Mouse (Mus musculus): ENCODE results near the gene Amt. TPM values are rescaled to one million over a fixed set of nuclear protein-coding genes. Genes with fewer than 3 reads are reported as not detected.
"Not testable (repeated sequence)": the region's sequence is repeated elsewhere in the genome, so short reads cannot be mapped to it uniquely, and the experiment has no call there.

Gene Amt
- 10 to 100 TPM; 29.5 to 34.0 TPM for total RNA-seq (2021)

DNA sequence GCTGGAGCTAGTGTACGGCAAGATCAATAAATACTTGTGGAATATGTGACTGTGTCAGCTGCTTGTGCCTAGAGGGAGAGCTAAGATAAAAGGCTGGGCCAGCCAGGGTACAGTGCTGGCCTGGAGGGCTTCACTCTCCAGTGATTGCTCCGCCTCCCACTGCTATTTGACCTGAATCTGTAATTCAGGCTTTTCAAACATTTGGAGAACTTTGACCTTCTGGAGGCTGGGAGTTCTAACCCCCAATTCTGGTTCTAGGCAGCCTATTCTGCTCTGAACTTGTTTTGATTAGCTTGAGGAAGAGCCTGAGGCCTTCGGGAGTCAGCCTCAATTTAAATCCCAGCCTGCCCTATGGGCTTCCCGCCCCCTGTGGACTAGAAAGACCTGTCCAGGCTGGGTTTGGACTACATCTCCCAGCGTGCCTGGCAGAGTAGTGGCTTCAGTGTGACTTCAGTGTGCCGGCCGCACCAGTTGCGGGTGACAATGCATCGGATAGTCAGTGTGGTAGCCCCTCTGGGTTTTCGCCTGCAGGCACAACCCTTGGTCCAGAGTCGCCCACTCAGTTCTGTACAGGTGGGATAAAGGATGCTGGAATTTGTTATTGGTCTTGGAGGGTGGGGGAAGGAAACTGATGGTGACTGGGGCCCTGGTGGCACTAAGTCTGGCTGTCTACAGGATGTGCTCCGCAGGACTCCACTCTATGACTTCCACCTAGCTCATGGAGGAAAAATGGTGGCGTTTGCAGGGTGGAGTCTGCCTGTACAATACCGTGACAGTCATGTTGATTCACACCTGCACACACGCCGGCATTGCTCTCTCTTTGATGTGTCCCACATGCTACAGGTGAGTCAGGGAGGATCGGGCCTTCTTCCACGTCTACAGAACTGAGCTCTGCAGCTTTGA, at the start of gene Amt:
Amt (plus strand) TSS at position 401 of the 903 bp plus-strand sequence.
- intact Hi-C loops (cut with DNase I): no loop called here
- peak in 1 of 2 experiments; percentile 29 for DNase-seq (ENCODE audit: low spot score in 2 of 2)

DNA sequence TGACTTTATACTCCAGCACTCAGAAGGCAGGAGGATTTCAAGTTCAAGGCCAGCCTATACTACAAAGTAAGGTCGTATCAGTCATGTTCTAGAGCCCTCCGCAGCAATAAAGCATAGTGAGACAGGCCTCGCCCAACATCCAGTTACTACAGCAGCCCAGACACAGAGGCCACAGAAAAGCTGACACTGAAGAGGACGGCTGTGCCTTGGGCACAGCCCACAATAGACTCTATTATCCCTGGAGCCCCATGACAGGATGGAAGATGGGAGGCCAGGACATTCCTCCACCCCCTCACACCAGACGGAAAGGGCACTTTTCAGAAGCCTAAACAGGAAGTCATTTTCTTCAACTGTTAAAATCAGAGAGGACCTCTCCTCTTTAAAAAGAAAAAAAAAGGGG, 47.7 kb upstream of the Amt start:
- DNase-seq (ENCODE audit: low spot score in 2 of 2): no peak
- intact Hi-C loops (cut with DNase I): no loop called here

DNA sequence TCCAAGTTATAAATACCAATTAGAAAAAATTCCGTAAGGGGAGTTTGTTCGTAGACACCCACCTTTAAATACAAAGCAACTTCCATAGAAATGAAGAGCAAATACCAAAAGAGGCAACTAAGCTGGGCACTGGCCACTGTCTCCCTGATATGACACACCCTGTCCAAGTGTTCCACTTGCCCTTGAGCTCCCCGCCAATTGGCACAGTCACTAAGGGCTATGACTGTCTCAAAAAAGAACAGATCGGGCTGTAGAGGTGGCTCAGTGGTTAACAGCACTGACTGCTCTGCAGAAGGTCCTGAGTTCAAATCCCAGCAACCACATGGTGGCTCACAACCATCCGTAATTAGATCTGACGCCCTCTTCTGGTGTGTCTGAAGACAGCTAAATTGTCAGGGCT, 44.8 kb upstream of the Amt start:
- intact Hi-C loops (cut with DNase I): no loop called here
- no peak for DNase-seq (ENCODE audit: low spot score in 2 of 2)

DNA sequence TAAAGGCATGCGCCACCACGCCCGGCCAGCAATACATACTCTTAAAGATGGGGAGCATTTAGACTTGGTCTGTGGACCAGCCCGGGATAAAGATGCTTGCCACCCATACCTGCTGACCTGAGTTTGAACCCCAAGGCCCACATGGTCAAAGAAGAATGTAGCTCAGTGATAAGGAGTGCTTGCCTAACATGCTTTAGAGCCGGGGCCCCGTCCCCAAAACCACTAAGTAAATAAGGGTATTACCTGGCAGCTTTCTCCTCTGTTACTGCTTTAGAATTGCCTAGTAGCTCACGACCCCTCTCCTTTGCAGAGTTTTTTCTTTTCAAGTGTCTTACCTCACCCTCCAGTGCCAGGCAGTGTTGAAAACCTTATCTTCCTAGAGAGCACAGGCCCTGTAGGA, 43.9 kb upstream of the Amt start:
- DNase-seq (ENCODE audit: low spot score in 2 of 2): no peak
- intact Hi-C loops (cut with DNase I): no loop called here

DNA sequence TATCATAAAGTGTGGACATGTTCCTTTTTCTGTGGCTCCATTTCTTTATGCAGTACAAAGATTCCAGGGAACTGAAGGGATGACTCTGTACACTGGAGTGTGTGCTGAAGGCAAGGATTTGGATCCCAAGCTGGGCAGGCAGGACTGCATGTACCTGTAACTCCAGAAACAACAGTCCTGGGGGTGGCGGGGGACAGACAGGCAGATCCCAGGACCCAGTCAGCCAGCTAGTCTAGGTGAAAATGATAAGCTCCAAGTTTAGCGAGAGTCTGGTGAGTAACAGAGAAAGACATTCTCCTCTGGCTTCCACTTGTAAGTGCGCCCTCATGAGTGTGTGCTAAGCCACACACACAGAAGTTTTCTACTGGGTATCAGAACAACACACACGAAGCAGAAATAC, 36.1 kb upstream of the Amt start:
- DNase-seq (ENCODE audit: low spot score in 2 of 2): no peak
- intact Hi-C loops (cut with DNase I): loop anchor here (5.0 kb wide), 1 partner anchor 58 kb away; no protein-coding TSS in a partner anchor

DNA sequence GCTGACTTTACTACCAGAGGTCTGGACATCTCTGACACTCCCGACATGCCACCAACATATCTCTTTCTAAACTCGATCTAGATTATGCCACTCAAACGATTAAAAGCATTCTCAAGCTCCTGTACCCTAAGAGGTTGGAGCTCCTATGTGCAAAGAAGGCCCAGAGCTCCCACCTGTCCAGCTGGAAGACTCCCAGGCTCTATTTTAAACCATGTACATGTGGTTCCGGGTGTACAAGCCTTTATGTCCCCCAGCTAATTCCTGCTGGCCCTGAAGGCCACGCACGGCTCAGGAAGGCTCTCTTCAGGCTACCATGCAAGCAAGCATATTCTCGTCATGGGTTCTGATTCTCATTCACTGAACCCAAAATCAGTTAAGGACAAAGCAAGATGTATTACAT, 34.8 kb upstream of the Amt start:
- intact Hi-C loops (cut with DNase I): loop anchor here (5.0 kb wide), 1 partner anchor 60 kb away; no protein-coding TSS in a partner anchor
- no peak for DNase-seq (ENCODE audit: low spot score in 2 of 2)

- no peak for DNase-seq (ENCODE audit: low spot score in 2 of 2)
- intact Hi-C loops (cut with DNase I): loop anchor here (5.0 kb wide), 1 partner anchor 60 kb away; no protein-coding TSS in a partner anchor
Observed at GRCm38 (mm10) chr9:108262494-108263049, 34.1 kb upstream of the Amt start.

DNA sequence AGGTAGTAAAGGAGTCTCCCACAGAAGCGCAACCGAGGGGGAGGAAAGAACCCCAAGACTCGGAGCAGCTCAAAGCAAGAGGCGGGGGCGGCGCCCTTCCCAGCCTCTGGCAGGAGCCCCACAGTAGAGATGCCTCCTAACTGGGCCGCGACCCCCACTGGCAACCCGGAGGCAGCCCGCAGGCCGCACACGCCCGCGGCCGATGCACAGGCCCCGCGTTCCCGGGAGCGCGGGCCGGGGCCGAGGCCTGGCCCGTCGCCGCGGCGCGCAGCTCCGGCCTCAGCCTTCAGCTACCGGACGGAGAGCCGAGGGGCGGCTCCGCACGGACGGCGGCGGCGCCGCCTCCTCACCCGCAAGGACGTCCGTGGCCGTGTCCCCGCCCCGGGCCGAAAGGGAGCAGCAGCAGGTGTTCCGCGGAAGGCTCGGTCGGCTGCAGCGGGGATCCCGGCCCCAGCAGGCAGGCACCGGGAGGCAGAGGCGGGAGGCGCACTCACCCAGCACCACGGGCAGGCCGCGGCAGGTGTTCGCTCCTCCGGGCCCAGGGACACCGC, 33.4 kb upstream of the Amt start:
- peak in 1 of 2 experiments; percentile 27 for DNase-seq (ENCODE audit: low spot score in 2 of 2)
- intact Hi-C loops (cut with DNase I): loop anchor here (5.0 kb wide), 1 partner anchor 61 kb away; no protein-coding TSS in a partner anchor

- peak; percentile 96 to 98 for DNase-seq (ENCODE audit: low spot score in 2 of 2)
- intact Hi-C loops (cut with DNase I): loop anchor here (5.0 kb wide), 1 partner anchor 61 kb away; no protein-coding TSS in a partner anchor
Observed at GRCm38 (mm10) chr9:108263690-108264190, 32.9 kb upstream of the Amt start, which contains the start of gene Dag1. Gene Dag1 (minus strand): TSS chr9:108263958.

- no peak for DNase-seq (ENCODE audit: low spot score in 2 of 2)
- intact Hi-C loops (cut with DNase I): loop anchor here (5.0 kb wide), 1 partner anchor 62 kb away; no protein-coding TSS in a partner anchor
Observed at GRCm38 (mm10) chr9:108264191-108264921, 32.3 kb upstream of the Amt start.

DNA sequence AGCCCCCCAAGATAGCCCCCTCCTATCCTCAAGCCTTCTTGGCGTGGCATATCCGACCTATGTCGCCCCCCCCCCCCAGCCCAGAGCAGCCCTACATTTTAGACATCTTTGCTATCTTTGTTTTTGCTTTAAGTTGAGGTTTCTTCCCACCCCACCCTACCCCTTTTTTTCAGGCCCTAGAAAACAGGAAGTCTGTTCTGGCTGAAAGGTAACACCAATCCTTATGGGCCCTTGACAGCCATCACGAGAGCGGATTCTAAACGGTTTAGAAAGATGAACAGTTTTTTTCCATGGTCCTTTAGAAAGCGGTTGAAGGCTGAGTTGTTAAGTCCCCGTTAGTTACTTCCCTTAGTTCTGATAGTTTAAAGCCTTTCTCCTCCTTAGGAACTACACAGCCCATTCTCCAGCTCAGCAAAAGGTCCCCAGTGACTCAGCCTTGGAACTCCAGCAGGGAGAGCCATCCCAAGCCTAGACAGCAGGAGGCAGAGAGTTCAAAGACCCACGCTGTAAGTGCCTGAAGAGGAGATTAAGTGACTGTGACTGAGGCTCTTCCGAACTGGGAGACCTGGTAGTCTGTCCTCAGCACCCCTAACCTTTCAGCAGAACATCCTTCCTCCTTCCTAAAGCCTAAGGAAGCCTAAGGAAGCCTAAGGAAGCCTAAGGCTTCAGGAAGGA, 30.3 kb upstream of the Amt start:
- no peak for DNase-seq (ENCODE audit: low spot score in 2 of 2)

DNA sequence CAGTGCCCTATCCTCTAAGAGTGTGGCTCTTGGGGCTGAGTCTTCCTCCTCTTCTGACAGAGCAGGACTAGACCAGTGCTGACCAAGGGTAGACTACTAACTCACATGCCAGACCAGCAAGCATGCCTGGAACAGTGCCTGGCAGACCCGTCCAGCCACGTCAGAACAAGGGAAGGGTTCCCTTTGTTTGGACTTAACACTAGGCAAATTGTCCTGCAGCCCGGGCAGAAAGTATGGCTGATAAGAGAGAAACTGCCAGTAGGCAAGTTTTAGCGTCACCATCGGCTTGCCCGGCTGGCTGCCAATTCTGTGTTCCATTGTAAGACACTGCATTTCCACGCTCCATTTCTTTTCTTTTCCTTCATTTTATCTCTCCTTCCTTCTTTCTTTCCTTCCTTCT, 29.0 kb upstream of the Amt start:
- no peak for DNase-seq (ENCODE audit: low spot score in 2 of 2)
- intact Hi-C loops (cut with DNase I): no loop called here

More for the DNA sequence above, 30.3 kb upstream of the Amt start:
- intact Hi-C loops (cut with DNase I): no loop called here

GRCm38 (mm10) chr9:108268701-108269100, 28.0 kb upstream of the Amt start:
- DNase-seq (ENCODE audit: low spot score in 2 of 2); intact Hi-C loops (cut with DNase I): not testable (repeated sequence)

- no peak for DNase-seq (ENCODE audit: low spot score in 2 of 2)
- intact Hi-C loops (cut with DNase I): no loop called here
Observed at GRCm38 (mm10) chr9:108271941-108272340, 24.7 kb upstream of the Amt start.

DNA sequence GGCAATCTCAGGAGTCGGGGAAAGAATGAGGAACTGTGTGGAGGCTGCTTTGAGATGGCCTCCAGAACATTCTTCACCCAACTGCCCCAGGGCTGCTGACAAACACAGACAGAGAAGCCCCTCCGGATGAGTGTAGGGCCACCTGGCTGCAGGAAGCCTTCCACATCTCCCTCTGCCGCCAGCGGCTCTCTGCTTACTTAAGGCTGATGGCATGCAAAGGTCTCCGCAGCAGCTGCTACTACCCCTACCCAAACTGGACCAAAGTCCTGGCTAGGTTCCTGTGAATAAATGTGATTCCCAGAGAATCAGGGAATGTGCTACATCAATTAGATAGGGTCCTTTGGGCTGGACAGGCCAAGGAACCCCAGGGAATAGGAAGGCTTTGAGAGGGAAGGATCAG, 24.0 kb upstream of the Amt start:
- intact Hi-C loops (cut with DNase I): no loop called here
- DNase-seq (ENCODE audit: low spot score in 2 of 2): no peak

DNA sequence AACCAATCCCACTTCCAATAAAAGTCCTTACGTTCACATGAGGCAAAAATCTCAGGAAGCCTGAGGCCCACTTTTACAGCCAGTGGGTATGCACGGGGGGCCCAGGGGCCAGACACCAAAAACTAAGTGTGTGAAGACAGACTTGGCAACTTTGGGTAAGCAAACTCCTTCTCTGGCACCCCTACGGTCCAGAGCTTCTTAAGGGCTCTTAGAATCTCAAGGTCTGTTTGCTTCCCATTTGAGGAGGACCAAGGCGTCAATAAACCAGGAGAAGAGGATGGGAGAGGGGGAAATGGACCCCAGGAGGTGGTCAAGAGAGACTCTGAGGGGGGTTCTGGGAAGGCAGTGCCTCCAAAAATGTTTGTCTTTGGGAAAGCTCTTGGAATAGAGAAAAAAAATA, 23.2 kb upstream of the Amt start:
- intact Hi-C loops (cut with DNase I): no loop called here
- DNase-seq (ENCODE audit: low spot score in 2 of 2): no peak

DNA sequence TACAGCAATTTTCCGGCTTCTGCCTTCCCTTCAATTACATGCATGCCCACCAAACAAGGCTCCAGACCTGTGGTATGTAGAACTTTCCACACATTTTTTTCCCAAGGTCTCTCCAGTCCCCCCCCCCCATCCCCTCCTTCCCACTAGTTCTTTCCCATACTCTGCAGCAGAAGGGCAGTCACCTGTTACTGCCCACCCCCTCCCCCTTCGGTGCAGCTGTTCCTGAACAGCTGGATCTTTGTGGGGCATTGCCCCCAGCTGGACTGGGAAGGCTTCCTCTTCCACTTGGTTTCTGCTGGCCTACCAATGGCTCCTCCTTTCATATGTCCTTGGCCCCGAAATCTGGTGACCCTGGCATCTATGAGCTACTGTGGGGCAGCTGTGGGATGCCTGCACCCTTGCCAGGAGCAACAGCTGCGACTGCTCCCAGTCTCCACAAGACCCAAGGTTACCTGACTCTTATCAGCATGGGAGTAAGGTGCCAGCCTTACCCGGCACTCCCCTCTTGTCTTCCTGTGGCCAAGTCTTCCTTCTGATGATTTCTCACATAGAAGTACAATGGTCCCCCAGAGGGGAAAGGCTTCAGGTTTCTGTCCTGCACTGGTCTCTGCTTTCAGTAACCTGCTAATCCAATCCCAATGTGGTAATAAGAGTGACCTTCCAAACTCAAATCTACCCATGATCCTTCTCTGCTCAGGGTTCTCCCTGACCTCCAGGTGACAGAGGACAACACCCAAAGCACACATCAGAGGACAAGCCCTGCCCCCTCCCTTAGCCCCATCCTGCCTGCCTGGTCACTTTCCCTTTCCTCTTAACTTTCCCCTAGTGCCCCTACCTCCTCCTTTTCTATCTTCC, 21.9 kb upstream of the Amt start:
- no peak for DNase-seq (ENCODE audit: low spot score in 2 of 2)
- intact Hi-C loops (cut with DNase I): no loop called here

DNA sequence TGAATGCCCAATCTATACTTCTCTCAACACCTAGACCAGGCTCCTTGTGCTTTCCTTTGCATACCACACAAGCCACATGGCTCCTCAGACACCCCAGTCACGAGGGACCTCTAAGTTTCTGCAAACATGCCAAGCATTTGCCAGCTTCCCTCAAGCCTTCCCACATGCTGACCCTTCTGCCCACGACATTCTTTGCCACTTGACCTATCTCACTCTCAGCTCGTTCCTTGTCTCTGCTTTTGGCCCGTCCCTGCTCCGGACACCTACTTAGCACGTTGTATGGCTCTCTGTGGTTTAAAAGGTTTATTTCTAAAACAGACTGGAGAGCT, 21.4 kb upstream of the Amt start:
- no peak for DNase-seq (ENCODE audit: low spot score in 2 of 2)
- intact Hi-C loops (cut with DNase I): no loop called here
